Mouse (Mus musculus) heart, adult 8-10 months (tissue): ENCODE data around the gene Ldlrad3. TPM values are rescaled to one million over a fixed set of nuclear protein-coding genes. Genes with fewer than 3 reads are reported as not detected.

ENCODE experiments used
- DNase-seq: peaks from one replicate; pipeline ENCODE4 v3.0.0; 2022; ENCODE audit warnings: low spot score
- total RNA-seq, 4 experiments: library from RNA; stranded (reverse); gene quantifications; 2 replicates each; pipeline ENCODE4 v1.2.4; 2022

Gene Ldlrad3
- total RNA-seq, 4 experiments from 2014 or later = 3.1 to 3.7 (median 3.4) TPM

GRCm38 (mm10) chr2:102073266-102074037, 112.7 kb downstream of the Ldlrad3 start:
- no peak for DNase-seq

- no peak for DNase-seq
Measured at GRCm38 (mm10) chr2:102072859-102073258, 113.3 kb downstream of the Ldlrad3 start.

GRCm38 (mm10) chr2:102071022-102071717, 115.0 kb downstream of the Ldlrad3 start:
- DNase-seq = no peak

GRCm38 (mm10) chr2:102064826-102065441, 121.3 kb downstream of the Ldlrad3 start:
- DNase-seq = no peak

- DNase-seq = no peak
Measured at GRCm38 (mm10) chr2:102063906-102064505, 122.2 kb downstream of the Ldlrad3 start.

GRCm38 (mm10) chr2:102062861-102063468, 123.2 kb downstream of the Ldlrad3 start:
- no peak for DNase-seq

GRCm38 (mm10) chr2:102061921-102062320, 124.3 kb downstream of the Ldlrad3 start:
- DNase-seq = no peak

- no peak for DNase-seq
Measured at GRCm38 (mm10) chr2:102057746-102058145, 128.4 kb downstream of the Ldlrad3 start.

GRCm38 (mm10) chr2:102057029-102057685, 129.0 kb downstream of the Ldlrad3 start:
- DNase-seq = no peak

GRCm38 (mm10) chr2:102056144-102056543, 130.0 kb downstream of the Ldlrad3 start:
- no peak for DNase-seq

GRCm38 (mm10) chr2:102052951-102053660, 133.1 kb downstream of the Ldlrad3 start:
- DNase-seq = no peak

GRCm38 (mm10) chr2:102052353-102052752, 133.8 kb downstream of the Ldlrad3 start:
- no peak for DNase-seq

- DNase-seq = no peak
Measured at GRCm38 (mm10) chr2:102049866-102050550, 136.2 kb downstream of the Ldlrad3 start.

GRCm38 (mm10) chr2:102048296-102049175, 137.6 kb downstream of the Ldlrad3 start:
- no peak for DNase-seq

GRCm38 (mm10) chr2:102046481-102046880, 139.7 kb downstream of the Ldlrad3 start:
- no peak for DNase-seq

- no peak for DNase-seq
Measured at GRCm38 (mm10) chr2:102040456-102040855, 145.7 kb downstream of the Ldlrad3 start.

- no peak for DNase-seq
Measured at GRCm38 (mm10) chr2:102040011-102040410, 146.2 kb downstream of the Ldlrad3 start.

- DNase-seq = no peak
Measured at GRCm38 (mm10) chr2:102038895-102039667, 147.1 kb downstream of the Ldlrad3 start.
